Mouse (Mus musculus) lung, embryonic 14.5 days (tissue): ENCODE results near the gene Shf. TPM values are rescaled to one million over a fixed set of nuclear protein-coding genes. Genes with fewer than 3 reads are reported as not detected.

Experiments
- ATAC-seq: fragments of 200-750 bp; cut with Nextera tagmentation; 2 replicates; pipeline ENCODE4 v1.8.0; 2017; ENCODE audit warnings: mild to moderate bottlenecking, moderate TSS enrichment, moderate library complexity; ENCODE audit not compliant: insufficient read depth
- DNase-seq: peaks from one replicate; pipeline ENCODE4 v3.0.0-alpha.2; 2015
- H3K27ac ChIP-seq: fragments of 300-500 bp; sonication (generic); 2 replicates; pipeline ENCODE4 v1.5.1; 2014; ENCODE audit warnings: low read depth, mild to moderate bottlenecking, moderate library complexity
- H3K27me3 ChIP-seq: fragments of 300-500 bp; sonication (generic); 2 replicates; pipeline ENCODE4 v1.6.1; 2014; ENCODE audit warnings: low read length, control low read depth; ENCODE audit not compliant: insufficient read depth
- H3K36me3 ChIP-seq: fragments of 300-500 bp; sonication (generic); 2 replicates; pipeline ENCODE4 v1.6.1; 2014; ENCODE audit warnings: control low read depth; ENCODE audit not compliant: insufficient read depth
- H3K4me1 ChIP-seq: fragments of 300-500 bp; sonication (generic); 2 replicates; pipeline ENCODE4 v1.6.1; 2014; ENCODE audit warnings: antibody characterized with exemption, control low read depth; ENCODE audit not compliant: insufficient read depth
- H3K4me2 ChIP-seq: fragments of 300-500 bp; sonication (generic); 2 replicates; pipeline ENCODE4 v1.6.1; 2014; ENCODE audit warnings: mild to moderate bottlenecking
- H3K4me3 ChIP-seq: fragments of 300-500 bp; sonication (generic); 2 replicates; pipeline ENCODE4 v1.5.1; 2014; ENCODE audit warnings: low read depth, low read length
- H3K9ac ChIP-seq: fragments of 300-500 bp; sonication (generic); 2 replicates; pipeline ENCODE4 v1.6.1; 2014
- H3K9me3 ChIP-seq: fragments of 300-500 bp; sonication (generic); 2 replicates; pipeline ENCODE4 v1.6.1; 2016; ENCODE audit warnings: low read depth, low read length, control low read depth
- CTCF ChIP-seq: IDR thresholded peaks from 2 replicates; pipeline ENCODE4 v1.5.1; 2016; ENCODE audit warnings: antibody characterized with exemption, low read depth
- WGBS: fragments of 180-500 bp; shearing (Covaris S2); extraction: QIAGEN DNeasy Blood & Tissue Kit; methylation state at CpG from one replicate; pipeline ENCODE4 v1.1.7; 2014; 5-methylcytosine and 5-hydroxymethylcytosine counted together
- polyA plus RNA-seq: library from polyadenylated mRNA; unstranded; fragments of >200 nt; fragmentation: Nextera tagmentation; extraction: Ambion mirVana; gene quantifications from 2 replicates; pipeline ENCODE4 v1.2.1, GENCODE M21; 2014

The Shf gene
- polyA plus RNA-seq, 1 experiment from 2014 or later = 5.1 TPM

GRCm38 (mm10) chr2:122301921-122302573 is 66.9 kb downstream of the Shf start:
- no peaks in the 10 kb centered on the region for H3K9me3 ChIP-seq
- H3K4me3 ChIP-seq = peak overlapping the region; percentile 34
- DNase-seq (no peak), ATAC-seq (no peak)
- peaks cover 55% of the 10 kb centered on the region for H3K27me3 ChIP-seq
- 9% methylated on average over 23 of the region's 23 CpGs for WGBS
- peak overlapping the region; percentile 61 for H3K4me2 ChIP-seq
- no peak overlapping the region for H3K9ac ChIP-seq
- H3K36me3 ChIP-seq = no peaks in the 10 kb centered on the region
- H3K4me1 ChIP-seq = 0 out of 2 replicates have a peak, but pooled peaks cover 6% of the 10 kb centered on the region
- no peak overlapping the region for H3K27ac ChIP-seq
- TF ChIP-seq CTCF = no peak

GRCm38 (mm10) chr2:122301081-122301920 is 67.7 kb downstream of the Shf start:
- Histone ChIP-seq H3K36me3 (no peaks in the 10 kb centered on the region), H3K27ac (no peak overlapping the region), H3K4me1 (0 out of 2 replicates have a peak, but pooled peaks cover 6% of the 10 kb centered on the region), H3K9ac (no peak overlapping the region), H3K4me3 (peak overlapping the region; percentile 34), H3K27me3 (peaks cover 60% of the 10 kb centered on the region), H3K9me3 (no peaks in the 10 kb centered on the region), H3K4me2 (peak overlapping the region; percentile 61)
- DNase-seq = peak; percentile 44
- WGBS = 2% methylated on average over 48 of the region's 48 CpGs
- 0 out of 2 replicates have a peak, but pooled peaks have one; percentile 12 for ATAC-seq
- TF ChIP-seq CTCF = no peak

GRCm38 (mm10) chr2:122300656-122301020 is 68.3 kb downstream of the Shf start:
- H3K4me3 ChIP-seq = 0 out of 2 replicates have a peak overlapping the region, but pooled peaks have one; percentile 34

GRCm38 (mm10) chr2:122299911-122300655 is 68.9 kb downstream of the Shf start:
- no peak overlapping the region for H3K27ac ChIP-seq
- peaks cover 72% of the 10 kb centered on the region for H3K27me3 ChIP-seq
- H3K9ac ChIP-seq = no peak overlapping the region
- 14% methylated on average over 14 of the region's 14 CpGs for WGBS
- DNase-seq (no peak), ATAC-seq (no peak)
- H3K4me1 ChIP-seq = 0 out of 2 replicates have a peak, but pooled peaks cover 6% of the 10 kb centered on the region
- H3K36me3 ChIP-seq = no peaks in the 10 kb centered on the region
- H3K9me3 ChIP-seq = no peaks in the 10 kb centered on the region
- no peak overlapping the region for H3K4me3 ChIP-seq
- TF ChIP-seq CTCF = no peak
- no peak overlapping the region for H3K4me2 ChIP-seq

More at GRCm38 (mm10) chr2:122300656-122301020, 68.3 kb downstream of the Shf start:
- Histone ChIP-seq H3K36me3 (no peaks in the 10 kb centered on the region), H3K9ac (no peak overlapping the region), H3K27me3 (peaks cover 66% of the 10 kb centered on the region), H3K27ac (no peak overlapping the region), H3K4me2 (no peak overlapping the region), H3K4me1 (0 out of 2 replicates have a peak, but pooled peaks cover 6% of the 10 kb centered on the region), H3K9me3 (no peaks in the 10 kb centered on the region)
- no peak for TF ChIP-seq CTCF
- WGBS = 6% methylated on average over 14 of the region's 14 CpGs
- no peak for ATAC-seq
- no peak for DNase-seq

Other genes starting within 250 kb of the Shf start
- 308 and 336 TPM in 2 replicates for gene B2m, start 221.5 kb downstream of the Shf start, polyA plus RNA-seq
- not detected in 2 replicates for gene Trim69, start 208.5 kb downstream of the Shf start, polyA plus RNA-seq
- not detected in 2 replicates for gene Patl2, start 183.0 kb downstream of the Shf start, polyA plus RNA-seq
- gene Terb2, start 182.9 kb downstream of the Shf start, polyA plus RNA-seq = not detected in 2 replicates
- 16.0 and 16.2 TPM in 2 replicates for gene Sord, start 134.4 kb downstream of the Shf start, polyA plus RNA-seq
- gene Duox2, start 70.7 kb downstream of the Shf start, polyA plus RNA-seq = 0.07 TPM in 1 of 2 replicates, not detected in the other
- gene Duoxa2, start 70.3 kb downstream of the Shf start, polyA plus RNA-seq = 0.11 TPM in 1 of 2 replicates, not detected in the other
- gene Duoxa1, start 55.4 kb downstream of the Shf start, polyA plus RNA-seq = not detected in 2 replicates
- not detected in 2 replicates for gene Duox1, start 53.5 kb downstream of the Shf start, polyA plus RNA-seq
- gene Slc28a2, start 57.3 kb upstream of the Shf start, polyA plus RNA-seq = 0.12 and 0.26 TPM in 2 replicates
- not detected in 2 replicates for gene Gm14085, start 115.8 kb upstream of the Shf start, polyA plus RNA-seq
- 6.1 and 6.9 TPM in 2 replicates for gene Gatm, start 242.1 kb upstream of the Shf start, polyA plus RNA-seq